Mouse (Mus musculus) midbrain, embryonic 16.5 days (tissue): Measurements from ENCODE around the gene Rapgefl1. TPM values are rescaled to one million over a fixed set of nuclear protein-coding genes. Genes with fewer than 3 reads are reported as not detected.
"Not testable (repeated sequence)": the region's sequence is repeated elsewhere in the genome, so short reads cannot be mapped to it uniquely, and the experiment has no call there.

Source experiments
- ATAC-seq: fragments of 200-750 bp; cut with Nextera tagmentation; 2 replicates; pipeline ENCODE4 v1.8.0; 2017; ENCODE audit warnings: moderate TSS enrichment
- H3K27ac ChIP-seq: fragments of 300-500 bp; sonication (generic); 2 replicates; pipeline ENCODE4 v1.5.1; 2014; ENCODE audit warnings: mild to moderate bottlenecking, low read length, mixed read lengths
- H3K27me3 ChIP-seq: fragments of 300-500 bp; sonication (generic); 2 replicates; pipeline ENCODE4 v1.6.1; 2014; ENCODE audit warnings: low read depth, low read length, mixed read lengths; ENCODE audit not compliant: control insufficient read depth, insufficient read depth
- H3K36me3 ChIP-seq: fragments of 300-500 bp; sonication (generic); 2 replicates; pipeline ENCODE4 v1.6.1; 2014; ENCODE audit warnings: mild to moderate bottlenecking, low read length, moderate library complexity, mixed read lengths; ENCODE audit not compliant: control insufficient read depth, insufficient read depth
- H3K4me1 ChIP-seq: fragments of 300-500 bp; sonication (generic); 2 replicates; pipeline ENCODE4 v1.6.1; 2014; ENCODE audit warnings: mild to moderate bottlenecking, low read length, mixed read lengths; ENCODE audit not compliant: control insufficient read depth, insufficient read depth
- H3K4me2 ChIP-seq: fragments of 300-500 bp; sonication (generic); 2 replicates; pipeline ENCODE4 v1.6.1; 2014; ENCODE audit warnings: mild to moderate bottlenecking, low read length, mixed read lengths
- H3K4me3 ChIP-seq: fragments of 300-500 bp; sonication (generic); 2 replicates; pipeline ENCODE4 v1.5.1; 2014; ENCODE audit warnings: low read depth, mild to moderate bottlenecking, low read length, moderate library complexity, mixed read lengths
- H3K9ac ChIP-seq: fragments of 300-500 bp; sonication (generic); 2 replicates; pipeline ENCODE4 v1.6.1; 2014; ENCODE audit warnings: low read depth, low read length, mixed read lengths
- H3K9me3 ChIP-seq: fragments of 300-500 bp; sonication (generic); replicated peaks from 2 replicates; pipeline ENCODE4 v1.6.1; 2014; ENCODE audit warnings: mild to moderate bottlenecking, low read length, mixed read lengths; ENCODE audit not compliant: control insufficient read depth, poor library complexity, severe bottlenecking
- WGBS: fragments of 180-500 bp; shearing (Covaris S2); extraction: QIAGEN DNeasy Blood & Tissue Kit; methylation state at CpG from one replicate; pipeline ENCODE4 v1.1.7; 2014; 5-methylcytosine and 5-hydroxymethylcytosine counted together
- polyA plus RNA-seq: library from polyadenylated mRNA; unstranded; fragments of >200 nt; fragmentation: Nextera tagmentation; extraction: Ambion mirVana; gene quantifications from 2 replicates; pipeline ENCODE4 v1.2.1, GENCODE M21; 2015

Rapgefl1 gene
- polyA plus RNA-seq, 1 experiment from 2014 or later, result 10.6 TPM

- no peak within 1 kb of the TSS for H3K27ac ChIP-seq
- no peak within 1 kb of the TSS for H3K9ac ChIP-seq
- peaks cover 45% of the 10 kb centered on the region for H3K36me3 ChIP-seq
- H3K4me2 ChIP-seq, result no peak within 1 kb of the TSS
- peaks cover 6% of the 10 kb centered on the region for H3K4me1 ChIP-seq
- ATAC-seq, result no peak
- WGBS, result 95% methylated on average over 5 of the region's 5 CpGs
- H3K27me3 ChIP-seq, result no peaks in the 10 kb centered on the region
- H3K9me3 ChIP-seq, result no peaks in the 10 kb centered on the region
- H3K4me3 ChIP-seq, result no peak within 1 kb of the TSS
Measured at GRCm38 (mm10) chr11:98804605-98805004, 32.0 kb upstream of the Rapgefl1 start, which contains the start of gene Casc3. Gene Casc3, plus strand, starts transcription at chr11:98804905.

- H3K9me3 ChIP-seq, result no peaks in the 10 kb centered on the region
- WGBS, result 83% methylated on average over 2 of the region's 2 CpGs
- peaks cover 24% of the 10 kb centered on the region for H3K4me1 ChIP-seq
- peaks cover 29% of the 10 kb centered on the region for H3K36me3 ChIP-seq
- ATAC-seq, result no peak
- no peak overlapping the region for H3K4me3 ChIP-seq
- H3K27ac ChIP-seq, result peak overlapping the region; percentile 98
- H3K4me2 ChIP-seq, result no peak overlapping the region; the same call in 1 of the 2 replicates
- H3K9ac ChIP-seq, result peak overlapping the region; percentile 30; the same call in 1 of the 2 replicates
- no peaks in the 10 kb centered on the region for H3K27me3 ChIP-seq
Measured at GRCm38 (mm10) chr11:98808417-98808816, 28.2 kb upstream of the Rapgefl1 start.

- Histone ChIP-seq H3K4me1 (peaks cover 24% of the 10 kb centered on the region), H3K36me3 (peaks cover 18% of the 10 kb centered on the region), H3K27me3 (no peaks in the 10 kb centered on the region), H3K9ac (peak overlapping the region; percentile 98), H3K4me2 (peak overlapping the region; percentile 90), H3K27ac (peak overlapping the region; percentile 98), H3K9me3 (no peaks in the 10 kb centered on the region), H3K4me3 (peak overlapping the region; percentile 75)
- WGBS, result under 1% methylated on average over 81 of the region's 84 CpGs
- peak; percentile 96 for ATAC-seq
Measured at GRCm38 (mm10) chr11:98809457-98810290, 26.9 kb upstream of the Rapgefl1 start.

- H3K27ac ChIP-seq, result peak overlapping the region; percentile 98; the same call in 1 of the 2 replicates
- peaks cover 9% of the 10 kb centered on the region for H3K36me3 ChIP-seq
- WGBS, result 77% methylated on average over 7 of the region's 7 CpGs
Measured at GRCm38 (mm10) chr11:98810686-98811085, 25.9 kb upstream of the Rapgefl1 start.

GRCm38 (mm10) chr11:98816706-98817239 lies 19.8 kb upstream of the Rapgefl1 start:
- WGBS, result 100% methylated on average over 1 of the region's 1 CpGs
- H3K36me3 ChIP-seq, result peaks cover 18% of the 10 kb centered on the region

More at GRCm38 (mm10) chr11:98810686-98811085, 25.9 kb upstream of the Rapgefl1 start:
- peak overlapping the region; percentile 75 for H3K4me3 ChIP-seq
- ATAC-seq, result no peak
- peak overlapping the region; percentile 98 for H3K9ac ChIP-seq
- peaks cover 24% of the 10 kb centered on the region for H3K4me1 ChIP-seq
- no peaks in the 10 kb centered on the region for H3K27me3 ChIP-seq
- H3K4me2 ChIP-seq, result peak overlapping the region; percentile 90
- no peaks in the 10 kb centered on the region for H3K9me3 ChIP-seq

GRCm38 (mm10) chr11:98820968-98821367 lies 15.6 kb upstream of the Rapgefl1 start:
- Histone ChIP-seq H3K4me3 (no peak overlapping the region), H3K4me2 (no peak overlapping the region), H3K9ac (no peak overlapping the region), H3K27ac (no peak overlapping the region), H3K4me1 (no peaks in the 10 kb centered on the region), H3K9me3 (no peaks in the 10 kb centered on the region), H3K36me3 (peaks cover 41% of the 10 kb centered on the region), H3K27me3 (no peaks in the 10 kb centered on the region)
- ATAC-seq, result no peak
- WGBS, result 96% methylated on average over 5 of the region's 5 CpGs

More at GRCm38 (mm10) chr11:98816706-98817239, 19.8 kb upstream of the Rapgefl1 start:
- peaks cover 5% of the 10 kb centered on the region; the same call in 1 of the 2 replicates for H3K4me1 ChIP-seq
- H3K27me3 ChIP-seq, result no peaks in the 10 kb centered on the region
- no peak overlapping the region for H3K9ac ChIP-seq
- H3K4me2 ChIP-seq, result no peak overlapping the region
- no peak overlapping the region for H3K27ac ChIP-seq
- no peak overlapping the region for H3K4me3 ChIP-seq
- no peak for ATAC-seq
- H3K9me3 ChIP-seq, result no peaks in the 10 kb centered on the region

- not testable (repeated sequence) for H3K9me3 ChIP-seq, H3K4me1 ChIP-seq, H3K27me3 ChIP-seq, H3K9ac ChIP-seq, H3K27ac ChIP-seq, H3K4me3 ChIP-seq, ATAC-seq, H3K4me2 ChIP-seq
- 93% methylated on average over 2 of the region's 2 CpGs for WGBS
- peaks cover 43% of the 10 kb centered on the region for H3K36me3 ChIP-seq
Measured at GRCm38 (mm10) chr11:98826071-98826470, 10.5 kb upstream of the Rapgefl1 start.

- no peaks in the 10 kb centered on the region for H3K27me3 ChIP-seq
- no peak overlapping the region for H3K9ac ChIP-seq
- no peak for ATAC-seq
- H3K27ac ChIP-seq, result no peak overlapping the region
- H3K4me2 ChIP-seq, result no peak overlapping the region
- H3K4me1 ChIP-seq, result no peaks in the 10 kb centered on the region
- peaks cover 46% of the 10 kb centered on the region for H3K36me3 ChIP-seq
- no peak overlapping the region for H3K4me3 ChIP-seq
- WGBS, result 91% methylated on average over 2 of the region's 2 CpGs
- H3K9me3 ChIP-seq, result no peaks in the 10 kb centered on the region
Measured at GRCm38 (mm10) chr11:98827877-98828276, 8.7 kb upstream of the Rapgefl1 start.
